Mouse (Mus musculus): ENCODE results near the gene Slc38a4. TPM values are rescaled to one million over a fixed set of nuclear protein-coding genes. Genes with fewer than 3 reads are reported as not detected.

The Slc38a4 gene
- total RNA-seq, 2 experiments from 2014 or later: 156 to 217 TPM

- no peak for DNase-seq
Measured at GRCm38 (mm10) chr15:97059071-97060041, 3.6 kb upstream of the Slc38a4 start.

GRCm38 (mm10) chr15:97054767-97055489 lies 828 bp downstream of the Slc38a4 start:
- intact Hi-C loops (cut with DNase I): loop anchor here (5.0 kb wide), 1 partner anchor 82 kb away; no protein-coding TSS in a partner anchor
- peak in 1 of 2 experiments; percentile 24 for DNase-seq

More at GRCm38 (mm10) chr15:97059071-97060041, 3.6 kb upstream of the Slc38a4 start:
- intact Hi-C loops (cut with DNase I): no loop called here

DNA sequence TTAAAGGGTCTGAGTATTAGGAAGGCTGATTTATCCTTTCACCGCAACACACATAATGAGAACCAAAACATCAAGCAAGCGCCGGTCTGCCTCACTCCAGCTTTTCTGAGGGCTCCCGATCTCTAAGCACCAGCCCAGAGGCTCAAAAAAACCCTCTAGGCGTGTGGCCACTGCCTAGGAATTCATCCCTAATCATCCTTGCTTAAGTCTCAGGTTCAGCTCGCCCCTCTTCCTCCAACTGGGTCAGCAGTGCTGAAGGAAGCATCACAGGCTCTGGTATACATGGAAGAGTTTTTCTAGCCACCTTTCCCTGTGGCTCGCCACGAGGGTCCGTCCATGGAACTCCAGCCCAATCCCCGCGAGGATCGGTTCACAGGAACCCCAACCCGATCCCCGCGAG lies 1.6 kb downstream of the Slc38a4 start:
- no peak for DNase-seq
- intact Hi-C loops (cut with DNase I): loop anchor here (5.0 kb wide), 1 partner anchor 83 kb away; no protein-coding TSS in a partner anchor

GRCm38 (mm10) chr15:97050436-97050835 lies 5.3 kb downstream of the Slc38a4 start:
- intact Hi-C loops (cut with DNase I): loop anchor here (5.0 kb wide), 1 partner anchor 87 kb away; no protein-coding TSS in a partner anchor
- no peak for DNase-seq

GRCm38 (mm10) chr15:97050011-97050410 lies 5.7 kb downstream of the Slc38a4 start:
- DNase-seq: no peak

DNA sequence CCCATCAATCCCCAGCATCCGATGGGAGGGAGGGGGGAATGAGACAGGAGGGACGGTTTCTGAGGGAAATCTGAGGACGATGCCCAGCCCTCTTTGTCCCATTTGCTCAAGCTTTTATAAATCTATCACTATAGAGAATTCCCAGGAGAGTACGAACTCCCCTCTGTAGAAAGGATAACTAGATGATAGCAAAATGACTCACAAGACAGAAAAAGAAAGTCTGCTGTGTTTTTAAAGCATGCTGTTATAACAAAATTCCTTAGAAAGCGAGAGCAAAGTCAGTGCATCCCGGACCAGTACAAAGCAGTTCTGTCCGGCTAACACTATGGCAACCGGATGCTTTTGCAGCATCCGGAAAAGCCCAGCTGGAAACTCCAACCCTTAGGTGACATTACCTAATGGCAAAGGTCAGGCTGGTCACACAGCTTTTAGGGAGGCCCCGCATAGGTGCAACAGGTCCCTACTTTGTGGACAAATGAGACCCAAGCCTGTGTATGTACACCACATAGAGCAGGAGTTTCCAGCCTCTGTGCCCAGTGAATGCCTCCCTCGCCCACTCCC lies 6.4 kb downstream of the Slc38a4 start:
- DNase-seq: no peak
- intact Hi-C loops (cut with DNase I): no loop called here

More at GRCm38 (mm10) chr15:97050011-97050410, 5.7 kb downstream of the Slc38a4 start:
- intact Hi-C loops (cut with DNase I): loop anchor here (5.0 kb wide), 1 partner anchor 87 kb away; no protein-coding TSS in a partner anchor

DNA sequence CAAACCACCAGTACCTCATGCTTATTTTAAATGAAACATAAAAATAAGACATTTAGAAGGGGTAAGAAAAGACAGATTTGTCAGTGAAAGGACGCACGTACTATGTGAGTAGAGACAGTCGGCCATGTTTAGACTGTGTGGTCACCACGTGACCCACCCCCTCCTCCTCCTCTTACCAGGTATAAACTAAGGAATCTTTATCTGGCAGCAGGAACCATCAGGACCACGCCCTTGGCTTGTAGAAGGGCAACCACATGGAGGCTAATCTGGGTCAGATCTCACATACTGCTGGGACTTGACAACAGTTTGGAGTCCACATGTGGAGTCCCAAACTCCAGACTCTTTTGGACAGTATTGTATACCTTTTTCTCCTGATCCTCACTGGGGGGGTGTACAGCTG lies 7.5 kb downstream of the Slc38a4 start:
- intact Hi-C loops (cut with DNase I): no loop called here

DNA sequence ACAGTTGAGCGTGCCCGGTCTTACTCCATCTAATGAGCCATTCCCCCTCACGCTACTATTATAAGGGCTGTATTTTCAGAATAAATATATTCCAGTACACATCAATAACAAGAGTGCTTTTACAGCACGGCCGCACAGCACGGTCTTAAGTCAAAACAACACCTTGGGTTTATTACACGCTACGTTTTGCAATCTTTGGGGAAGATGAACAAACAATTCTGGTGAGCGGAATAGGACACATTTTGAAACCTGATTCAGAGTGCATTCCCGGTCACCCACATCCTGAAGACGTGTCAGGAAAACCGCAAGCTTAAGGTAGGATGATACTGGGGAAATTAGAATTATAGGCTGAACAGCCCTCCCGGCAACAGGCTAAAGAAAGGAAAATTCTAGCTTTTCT lies 11.8 kb downstream of the Slc38a4 start:
- DNase-seq: no peak
- intact Hi-C loops (cut with DNase I): no loop called here

More for the DNA sequence above, 7.5 kb downstream of the Slc38a4 start:
- no peak for DNase-seq

- DNase-seq: no peak
- intact Hi-C loops (cut with DNase I): no loop called here
Measured at GRCm38 (mm10) chr15:97042001-97042491, 13.7 kb downstream of the Slc38a4 start.

- DNase-seq: no peak
- intact Hi-C loops (cut with DNase I): no loop called here
Measured at GRCm38 (mm10) chr15:97041182-97041581, 14.6 kb downstream of the Slc38a4 start.

DNA sequence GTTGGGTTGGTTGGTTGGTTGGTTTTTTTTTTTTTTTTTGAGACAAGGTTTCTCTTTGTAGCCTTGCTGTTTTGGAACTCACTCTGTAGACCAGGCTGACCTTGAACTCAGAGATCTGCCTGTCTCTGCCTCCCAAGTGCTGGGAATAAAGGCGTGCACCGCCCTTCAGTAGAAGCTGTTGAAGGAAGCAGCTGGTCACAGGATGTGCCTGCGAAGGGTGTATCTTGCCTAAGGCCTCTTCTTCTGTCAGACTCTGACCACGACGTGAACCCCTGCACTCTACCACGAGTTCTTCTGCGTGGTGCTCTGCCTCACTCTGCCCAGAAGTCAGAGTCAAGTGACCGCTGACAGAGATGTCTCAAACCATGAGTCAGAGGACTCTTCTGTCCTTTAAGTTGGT lies 18.0 kb downstream of the Slc38a4 start:
- no peak for DNase-seq
- intact Hi-C loops (cut with DNase I): no loop called here

DNA sequence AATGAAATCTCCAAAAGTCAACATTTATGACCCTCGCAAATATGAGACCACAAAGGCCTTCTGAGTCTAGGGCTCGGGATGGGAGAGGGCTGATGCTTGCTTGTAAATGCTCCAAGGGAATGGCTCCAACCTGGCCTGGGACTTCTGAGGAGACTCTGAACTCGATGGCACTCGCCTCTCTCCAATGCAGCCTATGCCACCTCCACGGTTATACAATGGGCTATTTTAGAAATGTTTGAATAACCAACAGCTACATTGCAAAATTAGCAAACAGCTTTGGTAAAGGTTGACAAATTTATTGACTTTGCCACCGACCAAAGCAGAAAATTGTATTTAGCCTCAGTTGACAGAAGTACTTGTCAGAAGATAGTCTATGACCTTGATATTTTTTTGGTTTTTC lies 19.9 kb downstream of the Slc38a4 start:
- DNase-seq: no peak
- intact Hi-C loops (cut with DNase I): no loop called here

DNA sequence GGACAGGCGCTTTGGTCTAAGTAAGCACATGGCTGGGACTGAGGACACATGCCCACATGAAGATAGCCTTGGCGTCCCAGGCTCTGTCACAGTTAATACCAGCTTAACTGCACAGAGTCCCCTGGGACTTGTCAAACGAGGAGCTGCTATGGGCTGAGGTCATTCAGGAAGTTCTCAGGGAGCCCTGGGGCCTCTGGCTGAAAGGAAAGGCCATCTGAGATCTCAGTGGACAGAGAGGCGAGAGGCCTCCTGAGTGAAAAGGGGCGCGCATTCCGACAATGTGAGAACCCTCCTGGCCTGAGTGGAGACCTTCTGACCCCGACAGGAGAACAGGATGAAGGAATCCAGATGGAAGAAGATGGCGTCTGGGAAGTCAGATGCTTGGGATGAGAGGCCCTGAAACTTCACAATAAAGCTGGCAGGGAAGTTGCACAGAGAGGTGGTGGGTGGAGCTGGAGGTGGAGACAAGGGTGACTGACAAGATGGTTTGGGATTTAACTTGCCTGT lies 22.2 kb downstream of the Slc38a4 start:
- intact Hi-C loops (cut with DNase I): no loop called here
- DNase-seq: no peak

GRCm38 (mm10) chr15:97031886-97032285 lies 23.9 kb downstream of the Slc38a4 start:
- no peak for DNase-seq
- intact Hi-C loops (cut with DNase I): no loop called here

- intact Hi-C loops (cut with DNase I): no loop called here
- DNase-seq: no peak
Measured at GRCm38 (mm10) chr15:97030984-97031492, 24.7 kb downstream of the Slc38a4 start.

GRCm38 (mm10) chr15:97030136-97030535 lies 25.6 kb downstream of the Slc38a4 start:
- intact Hi-C loops (cut with DNase I): no loop called here

DNA sequence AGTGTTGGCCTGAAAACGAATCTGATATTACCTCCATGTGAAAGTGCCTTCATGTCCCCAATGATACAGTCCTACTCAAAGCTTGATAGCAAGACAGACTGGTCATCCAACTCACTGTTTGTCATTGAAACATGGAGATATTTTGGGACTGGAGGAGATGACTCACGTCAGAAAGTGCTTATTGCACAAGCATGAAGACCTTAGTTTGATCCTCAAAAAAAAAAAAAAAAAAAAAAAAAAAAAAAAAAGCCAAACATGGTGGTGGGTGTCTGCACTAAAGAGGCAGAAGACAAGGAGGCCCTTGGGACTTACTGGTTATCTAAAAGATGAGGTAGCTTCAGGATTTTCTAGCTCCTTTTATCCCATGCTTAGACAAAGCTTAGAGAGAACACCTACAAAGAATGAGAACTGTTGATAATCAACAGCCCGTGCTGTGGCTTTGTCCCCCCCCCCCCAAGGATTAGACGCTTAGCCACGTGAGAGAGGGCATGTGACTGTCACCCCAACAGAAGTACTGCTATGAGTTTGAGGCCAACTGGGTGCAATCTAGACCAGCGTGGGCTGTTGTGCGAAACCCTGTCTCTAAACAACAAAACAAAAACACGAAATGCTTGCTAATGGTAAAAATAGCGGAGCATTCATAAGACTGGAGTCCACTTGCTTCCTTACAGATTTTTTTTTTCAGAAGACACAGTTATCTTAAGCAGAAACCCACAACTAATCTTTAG lies 26.5 kb downstream of the Slc38a4 start:
- intact Hi-C loops (cut with DNase I): no loop called here
- DNase-seq: no peak

More at GRCm38 (mm10) chr15:97030136-97030535, 25.6 kb downstream of the Slc38a4 start:
- DNase-seq: no peak

DNA sequence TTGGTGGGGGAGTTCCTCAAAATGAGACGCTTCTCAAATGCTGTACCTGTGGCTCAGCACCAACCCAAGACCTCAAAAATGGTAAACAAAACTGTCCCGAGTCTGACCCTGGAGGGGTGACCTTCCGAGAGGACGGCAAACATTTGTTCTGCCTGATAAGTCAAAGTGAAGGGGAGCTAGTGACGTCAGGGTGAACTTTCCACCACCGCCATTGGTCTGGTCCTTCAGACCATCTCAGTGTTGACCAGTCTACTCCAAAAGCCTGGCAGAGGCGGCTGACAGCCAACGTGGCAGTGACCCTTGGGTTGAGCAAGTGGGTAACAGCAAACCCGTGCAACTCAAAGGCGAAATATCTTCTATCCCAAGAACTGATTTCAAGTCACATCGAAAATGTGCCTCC lies 27.1 kb downstream of the Slc38a4 start:
- intact Hi-C loops (cut with DNase I): no loop called here
- no peak for DNase-seq

- intact Hi-C loops (cut with DNase I): no loop called here
- DNase-seq: no peak
Measured at GRCm38 (mm10) chr15:97028046-97028634, 27.6 kb downstream of the Slc38a4 start.
